Mouse (Mus musculus): Measurements from ENCODE around the gene Mnx1. TPM values are rescaled to one million over a fixed set of nuclear protein-coding genes. Genes with fewer than 3 reads are reported as not detected.

Gene Mnx1
- polyA plus RNA-seq, 1 experiment, result 0.47 TPM

- no peak for TF ChIP-seq POLR2A (IDR thresholded peaks at IDR 0.05; ENCODE audit: control insufficient read depth, low read depth, low read length)
- TF ChIP-seq CTCF (IDR thresholded peaks at IDR 0.05; ENCODE audit: control insufficient read depth, insufficient read depth, insufficient replicate concordance, low read depth, low read length), result no peak
- Histone ChIP-seq H3K27ac (ENCODE audit: control insufficient read depth, insufficient read depth, low read depth, low read length) (no peak overlapping the region), H3K36me3 (ENCODE audit: control insufficient read depth, insufficient read depth, low read length) (no peaks in the 10 kb centered on the region), H3K4me3 (ENCODE audit: control insufficient read depth, low read depth, low read length) (no peak overlapping the region; the same call in 1 of the 2 replicates), H3K4me1 (ENCODE audit: control insufficient read depth, insufficient read depth, low read length) (no peaks in the 10 kb centered on the region; the same call in 1 of the 2 replicates), H3K27me3 (ENCODE audit: control insufficient read depth, insufficient read depth, low read length) (no peaks in the 10 kb centered on the region)
Measured at GRCm38 (mm10) chr5:29484965-29485940, 7.0 kb upstream of the Mnx1 start.

GRCm38 (mm10) chr5:29483801-29484200 lies 5.5 kb upstream of the Mnx1 start:
- no peaks in the 10 kb centered on the region for H3K27me3 ChIP-seq (ENCODE audit: control insufficient read depth, insufficient read depth, low read length)
- TF ChIP-seq POLR2A (IDR thresholded peaks at IDR 0.05; ENCODE audit: control insufficient read depth, low read depth, low read length) (no peak), CTCF (IDR thresholded peaks at IDR 0.05; ENCODE audit: control insufficient read depth, insufficient read depth, insufficient replicate concordance, low read depth, low read length) (no peak)
- no peaks in the 10 kb centered on the region for H3K36me3 ChIP-seq (ENCODE audit: control insufficient read depth, insufficient read depth, low read length)
- no peaks in the 10 kb centered on the region; the same call in 1 of the 2 replicates for H3K4me1 ChIP-seq (ENCODE audit: control insufficient read depth, insufficient read depth, low read length)
- H3K4me3 ChIP-seq (ENCODE audit: control insufficient read depth, low read depth, low read length), result no peak overlapping the region
- no peak overlapping the region for H3K27ac ChIP-seq (ENCODE audit: control insufficient read depth, insufficient read depth, low read depth, low read length)

- H3K27ac ChIP-seq (ENCODE audit: control insufficient read depth, insufficient read depth, low read depth, low read length), result no peak overlapping the region
- no peak for TF ChIP-seq POLR2A (IDR thresholded peaks at IDR 0.05; ENCODE audit: control insufficient read depth, low read depth, low read length)
- TF ChIP-seq CTCF (IDR thresholded peaks at IDR 0.05; ENCODE audit: control insufficient read depth, insufficient read depth, insufficient replicate concordance, low read depth, low read length), result no peak
- no peak overlapping the region for H3K4me3 ChIP-seq (ENCODE audit: control insufficient read depth, low read depth, low read length)
Measured at GRCm38 (mm10) chr5:29479198-29479593, 926 bp upstream of the Mnx1 start.

GRCm38 (mm10) chr5:29477474-29478207 lies 629 bp downstream of the Mnx1 start:
- H3K36me3 ChIP-seq (ENCODE audit: control insufficient read depth, insufficient read depth, low read length), result no peaks in the 10 kb centered on the region
- TF ChIP-seq CTCF (IDR thresholded peaks at IDR 0.05; ENCODE audit: control insufficient read depth, insufficient read depth, insufficient replicate concordance, low read depth, low read length) (no peak), POLR2A (IDR thresholded peaks at IDR 0.05; ENCODE audit: control insufficient read depth, low read depth, low read length) (no peak)
- H3K27ac ChIP-seq (ENCODE audit: control insufficient read depth, insufficient read depth, low read depth, low read length), result no peak overlapping the region
- peaks cover 4% of the 10 kb centered on the region for H3K27me3 ChIP-seq (ENCODE audit: control insufficient read depth, insufficient read depth, low read length)
- peak overlapping the region; percentile 27 for H3K4me3 ChIP-seq (ENCODE audit: control insufficient read depth, low read depth, low read length)
- peaks cover 11% of the 10 kb centered on the region for H3K4me1 ChIP-seq (ENCODE audit: control insufficient read depth, insufficient read depth, low read length)

More at GRCm38 (mm10) chr5:29479198-29479593, 926 bp upstream of the Mnx1 start:
- Histone ChIP-seq H3K27me3 (ENCODE audit: control insufficient read depth, insufficient read depth, low read length) (peaks cover 2% of the 10 kb centered on the region; the same call in 1 of the 2 replicates), H3K4me1 (ENCODE audit: control insufficient read depth, insufficient read depth, low read length) (peaks cover 8% of the 10 kb centered on the region), H3K36me3 (ENCODE audit: control insufficient read depth, insufficient read depth, low read length) (no peaks in the 10 kb centered on the region)

GRCm38 (mm10) chr5:29476021-29476420 lies 2.2 kb downstream of the Mnx1 start:
- TF ChIP-seq CTCF (IDR thresholded peaks at IDR 0.05; ENCODE audit: control insufficient read depth, insufficient read depth, insufficient replicate concordance, low read depth, low read length) (no peak), POLR2A (IDR thresholded peaks at IDR 0.05; ENCODE audit: control insufficient read depth, low read depth, low read length) (no peak)
- Histone ChIP-seq H3K36me3 (ENCODE audit: control insufficient read depth, insufficient read depth, low read length) (no peaks in the 10 kb centered on the region), H3K4me1 (ENCODE audit: control insufficient read depth, insufficient read depth, low read length) (peaks cover 11% of the 10 kb centered on the region), H3K4me3 (ENCODE audit: control insufficient read depth, low read depth, low read length) (no peak overlapping the region), H3K27ac (ENCODE audit: control insufficient read depth, insufficient read depth, low read depth, low read length) (no peak overlapping the region), H3K27me3 (ENCODE audit: control insufficient read depth, insufficient read depth, low read length) (peaks cover 4% of the 10 kb centered on the region)

GRCm38 (mm10) chr5:29475556-29475955 lies 2.7 kb downstream of the Mnx1 start:
- peaks cover 11% of the 10 kb centered on the region for H3K4me1 ChIP-seq (ENCODE audit: control insufficient read depth, insufficient read depth, low read length)

GRCm38 (mm10) chr5:29475041-29475440 lies 3.2 kb downstream of the Mnx1 start:
- Histone ChIP-seq H3K4me1 (ENCODE audit: control insufficient read depth, insufficient read depth, low read length) (peaks cover 11% of the 10 kb centered on the region), H3K36me3 (ENCODE audit: control insufficient read depth, insufficient read depth, low read length) (no peaks in the 10 kb centered on the region), H3K4me3 (ENCODE audit: control insufficient read depth, low read depth, low read length) (no peak overlapping the region), H3K27ac (ENCODE audit: control insufficient read depth, insufficient read depth, low read depth, low read length) (no peak overlapping the region), H3K27me3 (ENCODE audit: control insufficient read depth, insufficient read depth, low read length) (peaks cover 4% of the 10 kb centered on the region)
- TF ChIP-seq POLR2A (IDR thresholded peaks at IDR 0.05; ENCODE audit: control insufficient read depth, low read depth, low read length) (no peak), CTCF (IDR thresholded peaks at IDR 0.05; ENCODE audit: control insufficient read depth, insufficient read depth, insufficient replicate concordance, low read depth, low read length) (no peak)

More at GRCm38 (mm10) chr5:29475556-29475955, 2.7 kb downstream of the Mnx1 start:
- no peak overlapping the region for H3K27ac ChIP-seq (ENCODE audit: control insufficient read depth, insufficient read depth, low read depth, low read length)
- H3K27me3 ChIP-seq (ENCODE audit: control insufficient read depth, insufficient read depth, low read length), result peaks cover 4% of the 10 kb centered on the region
- TF ChIP-seq POLR2A (IDR thresholded peaks at IDR 0.05; ENCODE audit: control insufficient read depth, low read depth, low read length), result no peak
- TF ChIP-seq CTCF (IDR thresholded peaks at IDR 0.05; ENCODE audit: control insufficient read depth, insufficient read depth, insufficient replicate concordance, low read depth, low read length), result no peak
- H3K36me3 ChIP-seq (ENCODE audit: control insufficient read depth, insufficient read depth, low read length), result no peaks in the 10 kb centered on the region
- H3K4me3 ChIP-seq (ENCODE audit: control insufficient read depth, low read depth, low read length), result no peak overlapping the region

Data from testis, adult 2 months (tissue).